Mouse (Mus musculus) embryonic stem cell, embryonic (primary cell): Measurements from ENCODE around the gene Mettl27.

Experiments
- CTCF ChIA-PET, 4 experiments: fragments of 300-600 bp in 2 of 4; fragments of 350-600 bp in 2 of 4; sonication (Branson Sonifier 250); formaldehyde crosslinking; loops; one replicate each; lab custom pipeline; 2022; ENCODE audit warnings: inconsistent platforms in 2 of 4; lab: Charles Lee
- POLR2A ChIA-PET, 4 experiments: fragments of 300-600 bp in 2 of 4; fragments of 350-600 bp in 2 of 4; sonication (Branson Sonifier 250); formaldehyde crosslinking; loops; one replicate each; lab custom pipeline; 2022; ENCODE audit warnings: antibody characterized with exemption in 4 of 4, inconsistent platforms in 1 of 4; lab: Charles Lee

The Mettl27 gene

DNA sequence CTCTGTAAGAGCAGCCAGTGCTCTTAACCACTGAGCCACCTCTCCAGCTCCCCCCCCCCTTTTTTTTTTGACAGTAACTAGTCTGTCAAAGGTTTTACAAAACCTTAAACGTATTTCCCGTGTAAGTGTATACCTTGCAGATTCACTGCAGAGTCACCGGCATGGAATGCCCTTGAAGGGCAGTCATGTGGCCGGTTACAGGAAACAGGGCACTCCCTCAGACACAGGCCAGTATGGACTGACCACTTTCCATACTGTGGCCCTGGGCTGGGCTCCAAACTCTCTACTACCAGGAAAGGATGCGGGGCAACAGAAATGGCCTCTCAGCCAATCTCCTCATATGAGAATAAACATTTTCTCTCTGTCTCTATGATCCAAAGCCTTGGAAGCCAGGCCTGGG, 23.3 kb downstream of the Mettl27 start:
- CTCF ChIA-PET = interaction anchor here in 3 of 4 experiments (0.6 to 5.1 kb wide), 5 partner anchors 8 to 48 kb away, joined by 3 to 19 read pairs (median 5); no protein-coding TSS in a partner anchor
- POLR2A ChIA-PET = interaction anchor here in 3 of 4 experiments (1.0 to 21.8 kb wide), 7 partner anchors 10 to 54 kb away, joined by 3 to 1092 read pairs (median 32); partner anchors contain the start of genes Cldn4 (in 3 of the 3), Mettl27 (in 3 of the 3) and Abhd11 (in 1 of the 3)

GRCm38 (mm10) chr5:134959114-134959513, 26.9 kb downstream of the Mettl27 start:
- ChIA-PET CTCF (interaction anchor here in 2 of 4 experiments (2.2 to 8.5 kb wide), 3 partner anchors 26 to 56 kb away, joined by 8 to 179 read pairs (median 63); partner anchors contain the start of genes Mettl27 (in 1 of the 2) and Tmem270 (in 1 of the 2)), POLR2A (interaction anchor here in 3 of 4 experiments (0.6 to 21.8 kb wide), 13 partner anchors 8 to 50 kb away, joined by 3 to 1092 read pairs (median 11); partner anchors contain the start of genes Cldn4 (in 3 of the 3), Mettl27 (in 3 of the 3), Abhd11 (in 2 of the 3) and Cldn3 (in 1 of the 3))

DNA sequence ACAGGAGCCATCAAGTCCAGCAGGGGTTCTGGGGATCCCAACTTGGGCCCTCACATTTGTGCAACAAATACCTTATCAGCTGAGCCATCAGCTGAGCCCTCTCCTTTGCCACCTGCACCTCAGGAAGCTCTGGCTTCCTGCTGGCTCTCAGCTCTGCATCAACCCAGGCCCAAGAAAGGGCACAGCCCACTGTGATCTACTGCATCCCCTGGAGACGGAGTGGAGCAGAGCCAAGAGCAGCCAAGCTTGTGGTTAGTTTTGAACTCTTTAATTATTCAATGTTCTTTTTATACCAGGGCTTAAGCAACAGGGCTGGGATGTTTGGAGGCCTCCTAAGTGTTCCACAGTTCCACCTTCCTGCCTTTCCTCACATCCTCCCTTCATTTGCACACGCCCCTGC, 28.3 kb downstream of the Mettl27 start:
- CTCF ChIA-PET = interaction anchor here in 3 of 4 experiments (0.6 to 8.5 kb wide), 13 partner anchors 14 to 670 kb away, joined by 3 to 220 read pairs (median 4); partner anchors contain the start of genes Mettl27 (in 2 of the 3), Tmem270 (in 2 of the 3), Cldn4 (in 1 of the 3) and Vps37d (in 1 of the 3)
- POLR2A ChIA-PET = interaction anchor here (0.9 to 21.8 kb wide), 23 partner anchors 8 to 53 kb away, joined by 3 to 1092 read pairs (median 7); partner anchors contain the start of genes Mettl27 (in 4 of the 4), Abhd11 (in 3 of the 4), Cldn4 (in 3 of the 4) and Cldn3 (in 2 of the 4)

- POLR2A ChIA-PET = interaction anchor here (0.6 to 21.8 kb wide), 21 partner anchors 9 to 973 kb away, joined by 3 to 1092 read pairs (median 9); partner anchors contain the start of genes Mettl27 (in 4 of the 4), Cldn4 (in 3 of the 4), Abhd11 (in 2 of the 4) and Cldn3 (in 2 of the 4)
- CTCF ChIA-PET = interaction anchor here (0.6 to 8.5 kb wide), 17 partner anchors 11 to 669 kb away, joined by 3 to 220 read pairs (median 3); partner anchors contain the start of genes Mettl27 (in 3 of the 4), Tmem270 (in 2 of the 4), Abhd11 (in 1 of the 4) and Vps37d (in 1 of the 4)
These were observed 29.4 kb downstream of the Mettl27 start for GRCm38 (mm10) chr5:134961519-134961918.

DNA sequence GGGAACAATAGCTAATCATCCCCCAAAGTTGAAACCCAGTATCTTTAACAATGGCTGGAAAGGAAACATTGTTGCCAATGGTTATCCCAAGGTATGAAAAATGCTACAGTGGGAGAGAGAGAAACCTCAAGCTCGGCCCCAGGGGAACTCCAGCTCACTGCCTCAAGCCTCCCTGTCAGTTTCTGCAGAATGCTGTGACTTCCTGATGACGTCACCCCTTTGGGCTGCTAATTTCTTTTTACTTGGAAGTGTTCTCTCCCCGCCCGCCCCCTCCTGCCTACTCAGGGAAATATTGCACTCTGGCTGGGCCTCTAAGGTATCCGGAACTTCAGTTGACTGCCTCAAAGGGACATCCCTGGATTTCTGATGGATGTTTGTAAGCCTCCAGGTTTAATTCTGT, 31.4 kb downstream of the Mettl27 start:
- CTCF ChIA-PET = interaction anchor here (0.6 to 8.5 kb wide), 18 partner anchors 9 to 400 kb away, joined by 3 to 220 read pairs (median 4); partner anchors contain the start of genes Tmem270 (in 2 of the 4), Abhd11 (in 1 of the 4), Cldn4 (in 1 of the 4) and Mettl27 (in 1 of the 4)
- POLR2A ChIA-PET = interaction anchor here in 3 of 4 experiments (0.6 to 21.8 kb wide), 20 partner anchors 9 to 743 kb away, joined by 3 to 1092 read pairs (median 6); partner anchors contain the start of genes Cldn4 (in 3 of the 3), Mettl27 (in 3 of the 3), Abhd11 (in 2 of the 3) and Cldn3 (in 1 of the 3)

GRCm38 (mm10) chr5:134964655-134965054, 32.5 kb downstream of the Mettl27 start:
- ChIA-PET POLR2A (interaction anchor here (1.3 to 21.8 kb wide), 13 partner anchors 10 to 58 kb away, joined by 5 to 1092 read pairs (median 13); partner anchors contain the start of genes Mettl27 (in 4 of the 4), Cldn4 (in 3 of the 4), Cldn3 (in 1 of the 4) and Tmem270 (in 1 of the 4)), CTCF (interaction anchor here (0.8 to 8.5 kb wide), 13 partner anchors 21 to 72 kb away, joined by 3 to 220 read pairs (median 28); partner anchors contain the start of genes Tmem270 (in 4 of the 4), Mettl27 (in 2 of the 4) and Cldn3 (in 1 of the 4))

DNA sequence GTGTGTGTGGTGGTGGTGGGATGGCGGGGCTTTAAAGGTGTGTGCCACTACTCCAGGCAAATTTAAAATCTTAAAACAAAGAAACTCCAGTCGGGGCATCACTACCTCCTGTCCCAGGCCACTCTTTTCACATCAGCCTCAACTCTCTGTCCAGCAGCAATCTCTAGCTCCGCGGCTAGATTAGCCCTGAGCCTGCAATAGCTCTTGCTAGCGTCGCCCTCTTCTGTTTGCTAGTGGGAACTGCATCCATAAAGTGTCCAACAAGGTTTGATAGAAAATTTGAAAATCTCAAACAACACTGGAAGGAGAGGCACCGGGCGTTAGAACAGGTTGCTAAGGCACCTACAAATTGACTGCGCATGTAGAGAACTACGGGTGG, 33.3 kb downstream of the Mettl27 start:
- CTCF ChIA-PET = interaction anchor here (0.5 to 8.5 kb wide), 102 partner anchors 8 to 1653 kb away, joined by 3 to 220 read pairs (median 6); partner anchors contain the start of genes Mettl27 (in 4 of the 4), Tmem270 (in 4 of the 4), Cldn3 (in 3 of the 4) and Abhd11 (in 2 of the 4)
- POLR2A ChIA-PET = interaction anchor here (0.5 to 21.8 kb wide), 60 partner anchors 9 to 789 kb away, joined by 3 to 1092 read pairs (median 5); partner anchors contain the start of genes Cldn4 (in 4 of the 4), Mettl27 (in 4 of the 4), Abhd11 (in 3 of the 4) and Cldn3 (in 3 of the 4)

GRCm38 (mm10) chr5:134965852-134966821, 34.0 kb downstream of the Mettl27 start:
- POLR2A ChIA-PET = interaction anchor here (0.6 to 21.8 kb wide), 80 partner anchors 9 to 992 kb away, joined by 3 to 1092 read pairs (median 4); partner anchors contain the start of genes Cldn4 (in 4 of the 4), Mettl27 (in 4 of the 4), Abhd11 (in 3 of the 4) and Cldn3 (in 3 of the 4)
- CTCF ChIA-PET = interaction anchor here (0.5 to 8.5 kb wide), 118 partner anchors 9 to 1653 kb away, joined by 3 to 220 read pairs (median 5); partner anchors contain the start of genes Mettl27 (in 4 of the 4), Tmem270 (in 4 of the 4), Cldn3 (in 3 of the 4) and Abhd11 (in 2 of the 4)

DNA sequence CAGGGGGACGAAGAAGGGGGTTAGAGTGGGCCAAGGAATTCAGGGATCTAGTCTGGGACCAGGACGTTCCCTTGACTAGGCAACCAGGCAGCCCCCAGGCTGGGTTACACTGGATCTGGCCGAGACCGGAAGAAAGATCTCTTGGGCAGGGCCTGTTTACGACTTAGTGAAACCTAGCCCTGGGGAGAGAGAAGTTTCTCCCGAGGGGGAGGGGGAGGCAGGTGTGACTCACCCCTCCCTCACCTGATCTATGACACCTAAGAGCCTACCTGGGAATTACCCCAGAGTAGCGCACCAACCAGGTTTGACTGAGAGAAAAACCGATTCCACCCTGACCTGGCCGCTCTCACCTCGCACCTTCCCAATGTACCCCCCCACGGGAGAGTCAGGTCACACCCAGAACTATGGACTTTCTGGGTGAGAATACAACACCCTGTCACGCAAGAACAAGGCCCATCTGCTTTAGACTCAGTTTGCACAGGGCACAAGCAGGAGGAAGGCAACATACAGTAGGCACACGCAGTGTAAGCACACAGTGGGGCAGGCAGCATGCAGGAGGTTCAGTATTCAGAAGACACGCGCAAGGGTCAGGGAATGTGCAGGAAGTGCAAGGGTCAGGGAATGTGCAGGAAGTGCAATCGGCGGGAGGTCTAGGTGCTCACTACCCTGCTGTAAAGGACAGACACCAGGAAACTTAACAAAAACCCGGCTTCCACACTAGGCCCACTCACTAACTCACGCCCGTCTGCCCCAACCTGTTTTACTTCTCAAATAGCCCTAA, 35.2 kb downstream of the Mettl27 start:
- CTCF ChIA-PET = interaction anchor here (0.7 to 8.5 kb wide), 20 partner anchors 33 to 219 kb away, joined by 3 to 220 read pairs (median 23); partner anchors contain the start of genes Tmem270 (in 4 of the 4), Mettl27 (in 3 of the 4), Abhd11 (in 1 of the 4) and Cldn13 (in 1 of the 4)
- POLR2A ChIA-PET = interaction anchor here in 3 of 4 experiments (0.7 to 21.8 kb wide), 23 partner anchors 9 to 249 kb away, joined by 3 to 1092 read pairs (median 11); partner anchors contain the start of genes Abhd11 (in 3 of the 3), Cldn4 (in 3 of the 3), Mettl27 (in 3 of the 3) and Cldn3 (in 2 of the 3)

GRCm38 (mm10) chr5:134970671-134971070, 38.5 kb downstream of the Mettl27 start:
- POLR2A ChIA-PET = interaction anchor here in 1 of 4 experiments (1.0 to 1.3 kb wide), 2 partner anchors 14 to 39 kb away, joined by 3 to 4 read pairs; partner anchors contain the start of gene Abhd11
- CTCF ChIA-PET = no interaction called here

- POLR2A ChIA-PET = interaction anchor here in 3 of 4 experiments (0.8 to 3.1 kb wide), 20 partner anchors 10 to 69 kb away, joined by 3 to 32 read pairs (median 4); partner anchors contain the start of genes Abhd11 (in 2 of the 3), Cldn3 (in 1 of the 3), Cldn4 (in 1 of the 3) and Mettl27 (in 1 of the 3)
These were observed 40.9 kb downstream of the Mettl27 start for GRCm38 (mm10) chr5:134973081-134973480.

DNA sequence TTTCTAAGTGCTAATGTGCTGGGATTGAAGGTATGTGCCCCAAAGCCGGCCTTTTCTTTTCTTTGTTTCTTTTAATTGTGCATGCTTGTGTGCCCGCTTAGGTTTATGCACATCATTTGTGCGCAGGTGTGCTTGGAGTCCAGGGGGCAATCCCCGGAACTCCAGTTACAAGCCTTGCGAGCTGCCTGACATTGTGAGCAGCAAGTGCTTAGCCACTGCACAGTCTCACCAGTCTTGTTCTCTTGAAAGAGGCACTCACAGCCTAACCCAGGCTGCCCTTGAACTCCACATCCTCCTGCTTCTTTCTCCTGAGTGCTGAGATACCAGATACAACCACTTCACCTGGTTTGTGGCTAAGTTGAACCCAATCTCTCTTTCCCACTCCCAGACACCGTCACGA, 41.4 kb downstream of the Mettl27 start:
- CTCF ChIA-PET = interaction anchor here (0.6 to 1.7 kb wide), 9 partner anchors 11 to 716 kb away, joined by 3 to 10 read pairs (median 3); no protein-coding TSS in a partner anchor
- POLR2A ChIA-PET = interaction anchor here in 3 of 4 experiments (0.6 to 3.1 kb wide), 18 partner anchors 10 to 308 kb away, joined by 3 to 32 read pairs (median 4); partner anchors contain the start of genes Abhd11 (in 2 of the 3), Cldn3 (in 2 of the 3), Cldn4 (in 1 of the 3) and Mettl27 (in 1 of the 3)

More at GRCm38 (mm10) chr5:134973081-134973480, 40.9 kb downstream of the Mettl27 start:
- CTCF ChIA-PET = interaction anchor here in 2 of 4 experiments (0.6 to 1.7 kb wide), 6 partner anchors 12 to 134 kb away, joined by 3 to 5 read pairs (median 3); no protein-coding TSS in a partner anchor

- ChIA-PET POLR2A (interaction anchor here in 3 of 4 experiments (0.6 to 3.1 kb wide), 9 partner anchors 11 to 447 kb away, joined by 3 to 32 read pairs (median 5); partner anchors contain the start of genes Abhd11 (in 2 of the 3), Cldn3 (in 2 of the 3) and Cldn4 (in 1 of the 3)), CTCF (interaction anchor here in 1 of 4 experiments (1.5 to 1.7 kb wide), 2 partner anchors 11 to 67 kb away, joined by 4 to 5 read pairs; no protein-coding TSS in a partner anchor)
These were observed 42.1 kb downstream of the Mettl27 start for GRCm38 (mm10) chr5:134974294-134974693.

- CTCF ChIA-PET = interaction anchor here in 1 of 4 experiments (1.5 kb wide), 1 partner anchor 68 kb away, joined by 4 read pairs; no protein-coding TSS in a partner anchor
- POLR2A ChIA-PET = interaction anchor here in 1 of 4 experiments (0.9 to 1.0 kb wide), 2 partner anchors 11 to 34 kb away, joined by 3 to 4 read pairs; partner anchors contain the start of genes Abhd11 and Cldn3
These were observed 42.8 kb downstream of the Mettl27 start for GRCm38 (mm10) chr5:134974921-134975320.
